Mouse (Mus musculus): ENCODE measurements around the gene D16Ertd472e.
"Not testable (repeated sequence)": the region's sequence is repeated elsewhere in the genome, so short reads cannot be mapped to it uniquely, and the experiment has no call there.

D16Ertd472e gene

DNA sequence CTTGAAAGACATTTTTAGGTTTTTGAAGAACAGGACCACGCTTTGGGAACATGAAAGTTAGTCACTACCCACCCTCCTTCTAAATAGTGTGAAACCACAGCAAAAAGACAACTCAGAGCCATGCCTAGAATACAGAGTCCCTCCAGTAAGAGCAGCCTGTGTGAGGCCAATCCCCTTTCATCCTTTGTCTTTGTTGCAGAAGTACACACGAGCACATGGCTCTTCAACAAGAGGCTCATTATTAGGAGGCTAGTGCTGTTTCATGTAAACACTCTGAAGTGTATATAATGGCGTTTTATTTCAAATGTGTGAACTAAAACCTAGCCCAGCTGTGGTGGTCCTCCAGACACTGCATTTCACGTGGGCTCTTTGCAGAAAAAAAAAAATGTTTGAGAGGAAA, 3.5 kb downstream of the D16Ertd472e start:
- in situ Hi-C loops (cut with MboI; ENCODE audit: low sequenced_read_pairs), result no loop called here

DNA sequence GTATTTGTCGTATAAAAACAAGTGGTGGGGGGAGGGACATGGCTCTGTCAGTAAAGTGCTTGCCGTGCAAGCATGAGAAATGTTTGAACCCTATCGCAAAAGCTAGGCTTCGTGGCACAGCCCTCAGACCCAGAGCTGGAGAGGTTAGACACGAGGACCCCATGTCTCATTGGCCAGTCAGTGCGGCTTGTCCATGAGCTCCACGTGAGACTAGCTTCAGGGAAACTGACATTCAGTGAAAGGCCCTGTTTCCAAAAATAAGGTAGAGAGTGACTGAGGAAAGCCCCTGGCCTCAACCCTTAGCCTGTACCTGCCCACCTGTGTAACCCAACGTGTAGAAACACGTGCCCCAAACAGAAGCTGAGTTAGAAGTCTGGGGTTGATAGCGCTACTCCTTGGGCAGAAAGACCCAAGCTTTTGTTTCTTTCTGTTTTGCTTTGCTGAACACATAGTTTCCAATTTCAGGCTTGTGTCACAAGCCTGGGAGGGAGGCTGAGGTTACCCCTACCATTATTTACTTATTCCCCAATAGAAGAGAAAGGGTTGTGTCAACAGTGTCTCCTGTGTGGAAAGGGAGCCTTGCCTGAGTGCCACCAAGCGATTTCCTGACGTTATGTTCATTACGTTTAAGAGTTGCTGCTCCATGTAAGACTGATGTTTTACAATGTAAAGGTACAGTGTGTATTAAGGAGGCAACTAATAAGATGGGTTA, 12.2 kb downstream of the D16Ertd472e start:
- in situ Hi-C loops (cut with MboI; ENCODE audit: low sequenced_read_pairs), result no loop called here

DNA sequence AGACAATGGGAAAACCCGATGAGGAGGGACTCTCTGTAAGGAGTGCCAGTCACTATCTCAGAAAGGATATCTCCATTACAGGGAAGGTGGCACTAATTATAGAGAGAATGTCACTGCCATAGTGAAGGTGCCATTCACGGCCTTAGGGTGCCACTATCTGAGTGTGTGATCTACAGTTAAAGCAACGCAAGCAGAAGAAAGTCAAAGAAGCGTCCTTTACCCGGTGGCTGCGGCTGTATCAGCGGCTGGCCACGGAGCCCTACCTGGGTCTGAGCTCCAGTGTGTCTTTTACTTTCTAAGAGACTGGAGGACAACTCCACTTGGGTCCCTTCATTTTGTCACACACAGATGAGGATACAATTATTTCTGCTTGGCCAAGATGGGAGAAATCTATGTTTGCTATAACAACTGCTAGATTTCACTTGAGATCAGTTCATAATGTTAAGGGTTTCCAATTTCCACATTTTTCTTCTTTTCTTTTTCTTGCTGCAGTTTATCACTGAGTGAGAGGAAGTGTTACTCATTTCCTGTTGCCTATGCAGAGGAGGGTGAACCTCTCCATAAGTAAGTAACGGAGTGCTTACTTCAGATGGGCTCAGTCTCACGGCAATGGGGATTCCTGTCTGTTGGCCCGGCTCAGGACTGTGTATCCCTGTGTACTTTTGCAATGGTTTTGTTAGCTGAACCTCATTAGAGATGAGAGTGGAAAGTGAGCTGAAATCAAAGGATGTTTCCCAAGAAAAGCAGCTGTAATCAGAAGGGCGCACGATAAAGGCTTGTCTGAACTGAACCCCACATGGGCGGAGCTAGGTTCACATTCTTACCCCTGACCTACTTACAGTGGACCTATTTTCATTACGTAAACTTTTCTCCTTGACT, 13.2 kb downstream of the D16Ertd472e start:
- in situ Hi-C loops (cut with MboI; ENCODE audit: low sequenced_read_pairs), result no loop called here

DNA sequence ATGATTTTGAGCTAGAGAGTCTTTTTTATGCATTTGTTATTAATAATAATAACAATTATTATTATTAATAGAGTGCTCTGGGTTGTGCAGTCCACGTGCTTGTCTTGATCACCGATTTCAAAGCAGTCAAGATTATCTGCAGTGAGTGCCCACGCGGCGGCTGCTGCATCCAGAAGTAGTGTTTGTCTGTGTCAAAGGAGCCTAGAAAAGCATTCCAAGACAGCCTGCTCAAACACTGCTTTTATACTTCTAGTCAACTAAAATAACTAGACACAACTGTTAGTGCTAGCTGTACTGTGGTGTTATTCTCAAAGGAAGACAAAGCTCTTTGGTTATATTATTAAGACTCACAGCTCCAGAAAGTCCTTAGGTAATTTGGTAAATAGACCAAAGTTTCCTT, 15.9 kb downstream of the D16Ertd472e start:
- in situ Hi-C loops (cut with MboI; ENCODE audit: low sequenced_read_pairs), result no loop called here

DNA sequence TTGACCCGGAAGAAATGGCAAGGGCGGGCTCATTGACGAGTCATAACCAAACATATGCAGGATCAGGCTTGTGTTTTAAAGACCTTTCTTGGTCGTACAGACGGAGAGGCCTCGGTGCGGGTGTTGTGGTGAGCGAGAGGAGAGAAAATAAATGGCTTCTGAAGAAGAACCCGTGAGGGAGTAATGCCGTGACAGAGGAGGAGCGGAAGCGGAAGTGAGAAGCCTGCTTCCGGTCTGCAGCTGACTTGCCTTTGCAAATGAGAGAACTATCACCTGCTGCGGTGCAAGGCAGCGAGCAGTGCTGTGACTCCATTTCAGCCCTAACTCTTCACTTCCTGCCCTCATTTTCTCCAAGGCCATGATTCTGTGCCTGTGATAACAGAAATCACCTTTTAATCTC, 16.4 kb downstream of the D16Ertd472e start:
- in situ Hi-C loops (cut with MboI; ENCODE audit: low sequenced_read_pairs), result no loop called here

DNA sequence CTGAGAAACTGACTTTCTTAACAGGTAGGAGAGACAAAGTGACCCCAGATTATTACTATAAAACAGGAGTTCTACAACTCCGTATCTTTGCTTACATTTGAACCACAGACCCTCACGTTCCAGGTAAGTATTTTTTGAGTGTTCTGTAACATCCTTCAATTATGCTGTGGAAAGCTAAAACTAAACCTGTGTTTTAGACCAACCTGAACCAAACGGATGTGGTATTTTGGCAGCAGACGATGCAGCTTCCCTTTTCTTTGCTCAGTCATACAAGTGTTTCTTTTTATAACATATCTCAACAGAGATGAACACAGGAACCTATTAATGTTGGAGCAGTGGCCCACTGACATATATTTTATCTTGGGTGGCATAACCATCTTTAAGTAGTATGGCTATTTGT, 18.9 kb downstream of the D16Ertd472e start:
- in situ Hi-C loops (cut with MboI; ENCODE audit: low sequenced_read_pairs), result no loop called here

DNA sequence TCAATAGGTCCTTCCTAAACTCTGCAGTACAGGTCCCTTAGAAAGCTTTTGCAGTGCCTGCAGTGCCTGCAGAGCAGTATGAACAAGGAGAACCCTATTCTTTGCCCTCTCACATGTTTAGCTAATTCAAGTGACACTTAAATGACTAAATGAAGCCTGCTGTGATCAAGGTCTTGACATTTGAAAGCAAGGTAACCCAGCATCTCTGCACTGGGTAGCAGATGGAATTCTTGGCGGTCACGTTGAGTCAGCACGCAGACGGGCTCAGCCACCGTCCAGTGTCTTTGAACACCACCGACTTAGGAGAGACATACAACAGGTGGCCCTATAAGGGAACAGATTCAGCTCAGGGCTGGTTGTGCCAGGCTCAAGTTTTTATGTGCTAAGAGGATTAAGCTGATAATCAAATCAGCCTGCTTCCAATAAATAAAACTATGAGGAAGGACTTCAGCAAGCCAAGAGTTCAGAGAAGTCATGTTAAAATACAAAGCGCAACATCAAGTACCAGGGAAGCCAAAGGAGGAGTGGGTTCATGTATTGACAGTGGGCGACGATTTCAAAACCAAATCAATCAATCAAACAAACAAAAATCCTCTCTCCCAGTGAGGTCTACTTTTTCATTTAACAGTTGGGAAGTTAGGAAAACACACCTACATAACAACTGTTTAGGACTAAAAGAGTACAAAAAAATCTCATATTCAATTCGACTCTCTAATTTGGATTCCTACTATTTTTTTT, 21.4 kb downstream of the D16Ertd472e start:
- in situ Hi-C loops (cut with MboI; ENCODE audit: low sequenced_read_pairs), result no loop called here

DNA sequence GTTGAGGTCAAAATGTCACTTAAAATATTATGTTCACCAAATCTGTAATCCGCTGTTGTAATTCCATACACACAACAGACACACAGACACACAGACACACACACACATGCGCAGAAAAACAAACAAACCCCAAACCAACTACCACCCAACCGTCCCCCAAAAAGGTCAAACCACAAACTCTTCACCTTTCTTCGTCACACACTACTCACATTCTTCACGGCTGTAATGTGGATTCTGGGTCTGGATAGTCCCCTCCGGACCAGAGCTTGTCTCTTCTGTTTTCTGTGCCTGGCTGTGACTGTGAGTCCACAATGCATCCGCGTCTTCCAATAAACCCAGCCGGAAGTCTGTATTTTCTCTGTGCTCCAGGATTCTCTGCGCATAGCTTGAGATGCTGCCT, 29.1 kb downstream of the D16Ertd472e start:
- in situ Hi-C loops (cut with MboI; ENCODE audit: low sequenced_read_pairs), result no loop called here

DNA sequence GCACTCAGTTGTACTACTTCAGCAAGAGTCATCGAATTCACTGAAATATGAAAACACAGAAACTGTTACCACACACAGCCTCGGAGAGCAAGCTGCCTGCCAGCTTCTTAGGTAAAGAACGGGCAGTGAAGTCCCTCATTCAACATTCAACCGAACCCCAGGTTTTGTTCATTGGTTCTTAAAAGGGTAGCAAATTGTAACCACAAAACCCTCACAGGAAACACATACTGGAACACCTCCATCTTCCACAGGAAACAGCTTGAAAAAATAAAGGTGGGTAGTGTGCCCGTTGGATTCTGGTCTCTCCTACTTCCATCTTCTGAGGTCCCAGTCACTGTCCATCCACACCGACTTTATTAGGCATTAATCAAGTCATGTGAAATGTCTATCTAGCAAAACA, 30.0 kb downstream of the D16Ertd472e start:
- in situ Hi-C loops (cut with MboI; ENCODE audit: low sequenced_read_pairs), result no loop called here

DNA sequence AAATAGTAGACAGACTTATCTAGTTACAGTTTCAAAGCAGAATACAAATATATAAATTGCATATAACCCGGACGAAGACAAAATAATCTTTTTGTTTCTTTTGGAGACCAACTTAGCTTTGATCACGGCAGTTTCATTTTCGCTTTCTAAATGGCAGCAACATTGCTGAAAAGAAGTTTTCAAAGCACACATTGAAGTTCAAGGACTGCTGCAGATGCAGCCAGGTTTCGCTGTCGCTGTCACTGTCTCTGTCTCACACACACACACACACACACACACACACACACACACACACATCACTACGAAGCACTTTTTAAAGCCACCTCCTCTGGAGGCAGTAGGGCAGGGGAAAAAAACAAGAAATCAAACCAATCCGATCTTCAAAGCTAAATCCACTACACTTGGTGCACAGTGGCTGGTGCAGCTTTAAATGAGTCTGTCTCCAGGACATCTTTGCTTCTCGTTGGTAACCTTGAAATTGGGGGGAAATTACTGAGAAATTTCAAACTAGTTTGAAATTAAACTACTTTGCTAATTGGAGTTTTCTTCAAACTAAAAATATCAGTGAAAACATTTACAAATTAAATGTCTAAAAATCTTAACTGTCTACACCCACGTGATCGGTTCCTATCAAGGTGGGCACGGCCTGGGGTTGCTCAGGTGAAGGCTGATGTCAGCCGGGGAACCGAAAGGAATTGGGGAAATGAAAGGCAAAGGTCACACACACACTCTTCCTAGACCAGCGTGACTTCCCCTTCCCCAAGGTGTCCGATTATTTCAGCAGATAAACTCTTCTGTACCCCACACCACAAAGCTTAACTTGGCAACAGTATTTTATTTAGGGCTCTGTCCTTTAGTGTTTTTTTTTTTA, 35.9 kb downstream of the D16Ertd472e start:
- in situ Hi-C loops (cut with MboI; ENCODE audit: low sequenced_read_pairs), result no loop called here

DNA sequence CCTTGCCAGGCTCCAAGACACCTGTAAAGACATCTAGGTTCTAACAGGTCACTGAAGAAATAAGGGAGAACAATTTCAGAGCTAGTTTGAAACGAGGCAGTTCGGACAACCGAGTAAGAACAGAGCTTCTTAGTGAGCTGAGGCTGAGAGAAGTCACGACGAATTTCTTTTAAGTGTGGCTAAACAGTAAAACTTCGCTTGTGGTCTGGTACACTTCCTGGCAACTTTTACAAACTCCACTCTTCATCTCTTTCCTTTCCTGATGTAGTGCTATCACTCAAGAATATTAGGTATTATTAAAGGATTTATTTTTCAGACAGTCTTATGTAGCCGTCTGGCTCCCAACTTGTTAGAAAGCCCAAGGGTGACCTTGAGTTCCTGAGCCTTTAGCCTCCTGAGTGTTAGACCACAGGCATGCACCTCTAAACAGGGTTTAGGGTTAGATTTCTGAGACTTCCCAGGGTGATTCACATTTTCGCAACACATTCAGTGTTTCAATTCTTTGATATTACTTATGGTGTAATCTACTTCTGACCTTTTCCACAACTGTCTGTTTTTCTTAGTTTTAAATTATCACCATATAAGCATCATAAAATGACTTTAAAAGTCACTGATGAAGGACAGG, 38.6 kb downstream of the D16Ertd472e start:
- in situ Hi-C loops (cut with MboI; ENCODE audit: low sequenced_read_pairs), result no loop called here

DNA sequence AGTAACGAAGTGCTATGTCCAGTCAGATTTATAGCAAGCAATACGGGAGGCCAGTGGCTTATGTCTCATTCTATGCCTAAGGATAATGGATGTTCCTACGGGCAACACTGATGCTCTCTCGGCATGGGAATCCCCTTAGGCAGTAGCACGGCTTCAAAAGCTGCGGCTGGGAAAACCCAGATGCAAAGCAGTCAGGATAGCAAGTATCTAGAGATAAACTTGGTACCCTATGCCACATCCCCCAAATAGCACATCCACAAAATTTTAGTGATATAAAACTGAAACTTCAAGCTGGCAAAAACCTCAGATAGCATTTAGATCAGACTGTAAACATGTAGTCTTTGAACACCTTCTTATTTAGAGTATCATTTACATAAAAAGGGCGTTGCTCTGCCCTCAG, 39.2 kb downstream of the D16Ertd472e start:
- in situ Hi-C loops (cut with MboI; ENCODE audit: low sequenced_read_pairs), result no loop called here

DNA sequence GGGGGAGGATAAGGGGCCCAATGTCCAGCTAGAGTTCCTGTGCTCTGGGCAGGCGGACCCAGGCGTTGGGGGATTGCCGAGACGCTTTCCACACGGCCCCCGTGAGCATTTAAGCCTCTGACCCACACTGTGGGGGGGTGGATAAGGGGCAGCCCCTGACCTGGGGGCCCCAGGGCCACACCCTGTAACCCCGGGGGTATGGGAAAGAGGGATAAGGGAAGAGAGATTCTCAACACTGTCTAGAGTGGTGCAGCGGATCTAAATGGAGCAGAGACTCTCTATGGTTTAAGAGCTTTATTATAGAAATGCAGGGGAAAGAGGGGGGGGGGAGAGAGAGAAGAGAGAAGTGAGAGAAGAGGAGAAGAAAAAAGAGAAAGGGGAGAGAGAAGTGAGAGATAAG, 42.0 kb downstream of the D16Ertd472e start:
- in situ Hi-C loops (cut with MboI; ENCODE audit: low sequenced_read_pairs), result no loop called here

DNA sequence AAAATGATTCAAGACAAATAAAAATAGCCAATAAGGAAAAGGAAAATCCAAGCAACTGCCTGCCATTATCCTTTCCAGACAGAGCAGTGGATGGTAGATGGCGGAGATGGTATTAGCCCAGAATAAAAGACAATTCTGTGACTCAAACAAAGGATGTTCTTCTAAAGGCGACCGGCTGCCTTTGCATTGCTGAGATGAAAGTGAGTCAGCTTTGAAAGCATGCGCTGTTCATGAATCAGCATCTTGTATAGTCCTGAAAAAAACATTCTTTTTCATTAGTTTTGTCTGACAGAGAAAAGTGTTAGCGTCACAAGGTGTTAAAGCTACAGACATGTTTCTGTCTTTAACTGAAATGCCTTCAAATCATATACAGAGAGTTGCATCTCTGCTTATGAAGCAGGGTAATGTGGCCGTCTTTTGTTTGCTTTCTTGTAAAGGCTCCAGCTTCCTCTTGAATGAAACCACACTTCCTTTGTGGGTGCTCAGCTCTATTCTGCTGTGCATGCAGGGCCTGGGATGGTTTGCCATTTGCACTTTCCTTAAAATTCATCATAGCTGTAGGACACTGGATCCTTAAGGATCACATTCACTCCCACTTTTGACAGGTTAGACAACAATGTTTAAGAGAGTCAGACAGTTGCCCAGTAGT, 44.4 kb downstream of the D16Ertd472e start:
- in situ Hi-C loops (cut with MboI; ENCODE audit: low sequenced_read_pairs), result no loop called here

DNA sequence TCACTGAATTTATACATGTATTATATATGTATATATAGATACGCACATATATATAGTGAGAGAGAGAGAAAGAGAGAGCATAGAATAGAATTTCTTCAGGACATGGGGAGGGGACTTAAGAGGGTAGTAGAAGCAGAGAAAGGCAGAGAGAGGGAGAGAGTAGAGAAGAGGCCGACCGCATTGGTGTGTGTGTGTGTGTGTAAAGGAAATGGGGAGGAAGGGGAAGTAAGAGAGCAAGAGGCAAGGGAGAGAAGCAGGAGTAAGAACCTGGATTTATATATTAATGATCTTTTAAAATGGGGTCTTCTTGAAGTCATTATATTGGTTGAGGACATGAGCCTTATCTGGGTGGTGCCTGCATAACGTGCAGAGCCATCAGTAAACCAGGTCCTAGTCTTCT, 53.5 kb downstream of the D16Ertd472e start:
- in situ Hi-C loops (cut with MboI; ENCODE audit: low sequenced_read_pairs), result no loop called here

DNA sequence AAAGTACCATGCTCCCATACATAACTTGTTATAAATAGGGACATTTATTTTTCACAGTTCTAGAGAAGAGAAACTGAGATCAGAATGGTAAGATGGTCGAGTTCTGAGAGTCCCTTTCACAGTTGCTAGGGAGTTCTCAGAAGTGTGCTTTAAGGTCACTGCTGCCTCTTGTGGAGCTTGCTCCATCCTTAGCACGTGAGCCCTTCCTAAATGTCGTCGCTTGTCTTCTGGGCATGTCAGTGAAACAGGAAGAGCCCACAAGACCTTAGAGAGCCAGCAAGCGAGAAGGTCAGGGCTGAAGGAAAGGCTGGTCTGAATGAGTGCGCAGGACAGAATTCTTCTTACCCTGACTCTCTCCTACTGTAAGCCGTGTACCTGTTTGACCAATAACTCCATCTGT, 57.8 kb downstream of the D16Ertd472e start:
- in situ Hi-C loops (cut with MboI; ENCODE audit: low sequenced_read_pairs), result no loop called here

DNA sequence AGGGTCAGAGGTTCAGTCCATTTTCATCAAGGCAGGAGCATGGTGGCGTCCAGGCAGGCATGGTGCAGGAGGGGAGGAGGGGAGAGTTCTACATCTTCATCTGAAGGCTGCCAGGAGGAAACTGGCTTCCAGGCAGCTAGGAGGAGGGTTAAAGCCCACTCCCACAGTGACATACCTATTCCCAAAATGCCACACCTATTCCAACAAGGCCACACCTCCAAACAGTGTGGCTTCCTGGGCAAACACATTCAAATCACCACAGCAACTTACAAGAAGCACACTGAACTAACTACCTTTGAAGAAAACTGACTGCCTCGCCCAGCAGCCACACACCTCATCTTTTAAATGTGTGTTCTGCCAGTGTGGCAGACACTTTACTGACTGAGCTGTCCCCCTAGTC, 59.3 kb downstream of the D16Ertd472e start:
- in situ Hi-C loops (cut with MboI; ENCODE audit: low sequenced_read_pairs), result no loop called here

DNA sequence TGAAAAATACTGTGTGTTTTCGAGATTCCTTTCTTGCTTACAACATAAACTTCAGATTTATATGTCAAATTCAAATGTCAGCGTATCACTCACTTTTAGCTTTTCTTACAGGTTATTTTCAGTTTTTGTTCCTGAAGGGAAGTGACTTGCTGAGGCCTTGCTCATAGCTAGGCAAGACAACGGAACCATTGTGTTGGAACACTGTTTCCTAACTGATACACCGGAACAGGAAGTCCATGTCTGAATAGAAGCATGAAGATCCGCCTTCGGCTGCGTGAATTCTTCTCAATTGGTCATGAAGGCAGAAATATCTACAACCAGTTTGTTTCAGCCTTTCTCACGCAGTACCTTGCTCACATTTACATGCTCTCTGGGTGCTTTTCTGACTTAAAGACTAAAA, 65.0 kb downstream of the D16Ertd472e start:
- in situ Hi-C loops (cut with MboI; ENCODE audit: low sequenced_read_pairs), result no loop called here

DNA sequence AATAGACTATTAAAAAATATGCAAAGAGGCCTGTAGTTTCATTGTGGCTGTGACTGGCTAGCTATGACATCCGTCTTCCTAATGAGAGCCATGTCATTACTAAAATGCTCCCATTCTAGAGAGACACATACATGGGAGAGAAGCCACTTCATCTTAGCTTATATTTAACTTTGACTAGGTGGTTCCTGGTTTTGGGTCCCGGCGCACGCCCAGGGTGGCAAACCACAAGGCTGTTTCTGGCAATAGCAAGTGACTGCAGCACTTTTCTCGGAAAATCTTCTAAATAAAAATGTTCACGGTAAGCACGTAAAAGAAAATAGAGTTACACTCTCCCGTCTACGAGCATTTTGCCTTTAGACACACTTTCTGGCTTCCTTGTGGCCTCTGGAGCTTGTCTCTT, 74.0 kb downstream of the D16Ertd472e start:
- in situ Hi-C loops (cut with MboI; ENCODE audit: low sequenced_read_pairs), result no loop called here

DNA sequence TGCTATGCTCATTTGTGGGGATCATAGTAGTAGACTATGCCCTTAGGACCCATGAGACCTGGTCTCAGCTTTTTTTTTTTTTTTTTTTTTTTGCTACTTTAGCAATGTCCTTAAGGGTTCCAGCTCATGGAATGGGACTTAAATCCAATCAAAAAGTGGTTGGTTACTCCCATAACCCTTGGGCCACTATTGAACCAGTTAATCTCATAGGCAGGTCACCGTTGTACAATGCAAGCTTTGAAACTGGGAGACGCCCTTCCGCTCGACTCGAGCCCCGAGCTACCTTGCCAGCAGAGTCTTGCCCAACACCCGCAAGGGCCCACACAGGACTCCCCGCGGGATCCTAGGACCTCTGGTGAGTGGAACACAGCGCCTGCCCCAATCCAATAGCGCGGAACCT, 83.8 kb downstream of the D16Ertd472e start:
- in situ Hi-C loops (cut with MboI; ENCODE audit: low sequenced_read_pairs), result not testable (repeated sequence)

Measured in CH12F3 (cell line).